Mouse (Mus musculus) C2C12 (cell line): ENCODE measurements around the gene Ccdc181.

Source experiments
- CEBPB ChIP-seq: IDR thresholded peaks from one replicate; pipeline ENCODE4 v1.6.1; 2011; ENCODE audit warnings: low read depth, mild to moderate bottlenecking, control low read depth, moderate library complexity
- CTCF ChIP-seq: IDR thresholded peaks from one replicate; pipeline ENCODE4 v1.5.1; 2011; ENCODE audit not compliant: control insufficient read depth, insufficient read depth, insufficient read length
- MAX ChIP-seq: IDR thresholded peaks from one replicate; pipeline ENCODE4 v1.6.1; 2011; ENCODE audit warnings: mild to moderate bottlenecking, control low read depth
- USF1 ChIP-seq: IDR thresholded peaks from one replicate; pipeline ENCODE4 v1.6.1; 2011; ENCODE audit warnings: low read depth, mild to moderate bottlenecking, control low read depth, moderate library complexity

DNA sequence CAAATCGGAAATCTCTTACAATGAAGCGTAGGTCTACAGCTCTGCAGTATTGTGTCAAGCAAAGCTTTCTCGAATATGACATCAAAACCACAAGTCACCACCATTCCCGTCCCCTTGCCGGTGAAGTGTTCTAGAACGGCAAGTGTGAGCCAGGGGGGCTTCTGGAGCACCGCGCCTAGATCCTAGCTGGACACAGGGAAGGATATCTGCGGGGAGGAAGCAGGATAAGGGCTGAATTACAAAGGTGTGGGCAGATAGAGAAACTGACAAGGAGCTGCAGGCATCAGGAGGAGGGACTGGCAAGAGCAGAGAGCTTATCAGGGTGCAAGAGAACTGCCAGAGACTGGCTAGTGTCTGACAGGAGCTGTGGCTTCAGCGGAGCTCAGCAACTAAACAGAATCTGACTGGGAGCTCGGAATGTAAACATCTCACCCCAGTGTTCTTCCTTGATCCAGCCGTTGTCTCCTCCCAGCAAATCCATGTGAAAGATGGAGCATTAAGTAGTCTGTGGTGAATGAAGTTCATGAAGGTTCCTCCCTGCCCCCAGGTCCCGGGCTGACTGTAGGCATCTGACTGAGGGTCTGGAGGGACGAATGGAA is 44.3 kb downstream of the Ccdc181 start:
- no peak for TF ChIP-seq MAX
- no peak for TF ChIP-seq CTCF
- no peak for TF ChIP-seq CEBPB
- TF ChIP-seq USF1 = no peak
